Mouse (Mus musculus) gastrocnemius, adult 18-20 months (tissue): Measurements from ENCODE around the gene Tmem59. TPM values are rescaled to one million over a fixed set of nuclear protein-coding genes. Genes with fewer than 3 reads are reported as not detected.

Experiments used
- DNase-seq: peaks from one replicate; pipeline ENCODE4 v3.0.0; 2021; ENCODE audit warnings: low spot score
- long read RNA-seq, 2 experiments: library from polyadenylated mRNA; stranded (forward); transcript quantifications; one replicate each; pipeline ENCODE4 v2.0.0; 2021
- total RNA-seq, 2 experiments: library from RNA; stranded (reverse); gene quantifications; 2 replicates each; pipeline ENCODE4 v1.2.3; 2021

The Tmem59 gene
- total RNA-seq = 10 to 100 TPM; 74.4 to 89.6 TPM
- long read RNA-seq, experiment 1, transcript Tmem59-201 (8 exons, 1,775 nt) = major isoform, 106 of 112 reads
- long read RNA-seq, experiment 1, partial matches to known transcripts = 3 of 112 reads
- long read RNA-seq, experiment 1, other reads (novel, unspliced or antisense) = 3 of 112 reads
- long read RNA-seq, experiment 2, transcript Tmem59-201 (8 exons, 1,775 nt) = major isoform, 129 of 137 reads
- long read RNA-seq, experiment 2, partial matches to known transcripts = 5 of 137 reads
- long read RNA-seq, experiment 2, other reads (novel, unspliced or antisense) = 2 of 137 reads

- DNase-seq = peak; percentile 98
Measured at GRCm38 (mm10) chr4:107178182-107178829, at the start of gene Tmem59. TSS of gene Tmem59 (plus strand) at chr4:107178399.

- DNase-seq = no peak
Measured at GRCm38 (mm10) chr4:107129373-107129772, 48.8 kb upstream of the Tmem59 start.

GRCm38 (mm10) chr4:107130534-107130933 lies 47.7 kb upstream of the Tmem59 start:
- DNase-seq = no peak

- DNase-seq = no peak
Measured at GRCm38 (mm10) chr4:107134891-107135290, 43.3 kb upstream of the Tmem59 start.

GRCm38 (mm10) chr4:107135663-107136062 lies 42.5 kb upstream of the Tmem59 start:
- DNase-seq = no peak

GRCm38 (mm10) chr4:107136531-107136930 lies 41.7 kb upstream of the Tmem59 start:
- no peak for DNase-seq

- DNase-seq = no peak
Measured at GRCm38 (mm10) chr4:107138948-107139835, 39.0 kb upstream of the Tmem59 start.

- no peak for DNase-seq
Measured at GRCm38 (mm10) chr4:107139836-107140631, 38.2 kb upstream of the Tmem59 start.

- no peak for DNase-seq
Measured at GRCm38 (mm10) chr4:107143511-107143910, 34.7 kb upstream of the Tmem59 start.

GRCm38 (mm10) chr4:107150991-107151390 lies 27.2 kb upstream of the Tmem59 start:
- DNase-seq = no peak

GRCm38 (mm10) chr4:107152571-107152970 lies 25.6 kb upstream of the Tmem59 start:
- no peak for DNase-seq

GRCm38 (mm10) chr4:107156983-107157401 lies 21.2 kb upstream of the Tmem59 start:
- DNase-seq = no peak

GRCm38 (mm10) chr4:107159166-107159773 lies 18.9 kb upstream of the Tmem59 start:
- no peak for DNase-seq

- no peak for DNase-seq
Measured at GRCm38 (mm10) chr4:107160181-107160580, 18.0 kb upstream of the Tmem59 start.

- no peak for DNase-seq
Measured at GRCm38 (mm10) chr4:107163341-107163740, 14.9 kb upstream of the Tmem59 start.

- peak; percentile 79 for DNase-seq
Measured at GRCm38 (mm10) chr4:107163756-107164587, 14.2 kb upstream of the Tmem59 start.

- DNase-seq = no peak
Measured at GRCm38 (mm10) chr4:107166700-107167099, 11.5 kb upstream of the Tmem59 start.

- no peak for DNase-seq
Measured at GRCm38 (mm10) chr4:107167798-107168197, 10.4 kb upstream of the Tmem59 start.

- DNase-seq = no peak
Measured at GRCm38 (mm10) chr4:107177506-107177905, 693 bp upstream of the Tmem59 start.
